Mouse (Mus musculus): ENCODE results near the gene Thrsp. TPM values are rescaled to one million over a fixed set of nuclear protein-coding genes. Genes with fewer than 3 reads are reported as not detected.

Gene Thrsp
- polyA plus RNA-seq, 1 experiment from 2014 or later, result 1.2 TPM

Other genes with a start within 250 kb of the Thrsp start
- 1.2 and 1.4 TPM in 2 replicates for gene Usp35, start 85.7 kb downstream of the Thrsp start, polyA plus RNA-seq (2015; fragmentation: Nextera tagmentation; extraction: Ambion mirVana)
- 5.5 and 5.8 TPM in 2 replicates for gene Kctd21, start 85.4 kb downstream of the Thrsp start, polyA plus RNA-seq (2015; fragmentation: Nextera tagmentation; extraction: Ambion mirVana)
- 42.4 and 44.3 TPM in 2 replicates for gene Alg8, start 46.1 kb downstream of the Thrsp start, polyA plus RNA-seq (2015; fragmentation: Nextera tagmentation; extraction: Ambion mirVana)
- 350 and 370 TPM in 2 replicates for gene Ndufc2, start 17.7 kb downstream of the Thrsp start, polyA plus RNA-seq (2015; fragmentation: Nextera tagmentation; extraction: Ambion mirVana)
- gene Kctd14, start 33.6 kb upstream of the Thrsp start, polyA plus RNA-seq (2015; fragmentation: Nextera tagmentation; extraction: Ambion mirVana), result 8.9 and 9.9 TPM in 2 replicates
- 46.9 and 49.8 TPM in 2 replicates for gene Ints4, start 63.2 kb upstream of the Thrsp start, polyA plus RNA-seq (2015; fragmentation: Nextera tagmentation; extraction: Ambion mirVana)
- gene Aamdc, start 161.8 kb upstream of the Thrsp start, polyA plus RNA-seq (2015; fragmentation: Nextera tagmentation; extraction: Ambion mirVana), result 52.6 and 54.6 TPM in 2 replicates
- gene Rsf1, start 162.2 kb upstream of the Thrsp start, polyA plus RNA-seq (2015; fragmentation: Nextera tagmentation; extraction: Ambion mirVana), result 18.6 and 18.7 TPM in 2 replicates

All from lung, embryonic 16.5 days (tissue).